Mouse (Mus musculus): Measurements from ENCODE around the gene Paox. TPM values are rescaled to one million over a fixed set of nuclear protein-coding genes. Genes with fewer than 3 reads are reported as not detected.
"Not testable (repeated sequence)": the region's sequence is repeated elsewhere in the genome, so short reads cannot be mapped to it uniquely, and the experiment has no call there.

Paox gene
- polyA plus RNA-seq, 1 experiment from 2014 or later: 10.0 TPM

- WGBS: 3% methylated on average over 39 of the region's 40 CpGs
- peak; percentile 95 for ATAC-seq (ENCODE audit: low FRiP score)
- Histone ChIP-seq H3K27me3 (no peaks in the 10 kb centered on the region), H3K4me1 (replicated peaks) (peaks cover 15% of the 10 kb centered on the region), H3K36me3 (peaks cover 9% of the 10 kb centered on the region; the same call in 1 of the 2 replicates), H3K9ac (peak overlapping the region; percentile 81), H3K9me3 (no peaks in the 10 kb centered on the region), H3K4me2 (peak overlapping the region; percentile 80), H3K4me3 (peak overlapping the region; percentile 75), H3K27ac (no peak overlapping the region)
Observed at GRCm38 (mm10) chr7:140125278-140126021, 9.9 kb downstream of the Paox start.

DNA sequence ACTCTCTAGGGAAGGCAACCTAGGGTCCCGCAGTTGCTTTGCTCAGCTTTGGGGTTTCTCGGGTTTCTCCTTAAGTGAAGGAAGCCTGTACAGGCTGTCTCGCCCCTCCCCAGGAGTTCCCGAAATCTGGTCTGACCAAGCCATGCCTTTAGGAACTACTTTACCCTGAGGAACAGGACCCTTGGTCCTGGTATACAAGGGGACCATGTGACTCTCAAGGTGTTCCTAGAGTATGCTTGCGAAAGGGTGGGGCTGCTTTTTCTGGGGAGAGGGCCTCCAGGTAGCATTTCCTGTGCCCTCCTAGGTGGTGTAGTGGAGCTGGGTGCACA lies 10.4 kb downstream of the Paox start:
- Histone ChIP-seq H3K4me1 (replicated peaks) (peaks cover 15% of the 10 kb centered on the region), H3K4me2 (peak overlapping the region; percentile 80), H3K4me3 (peak overlapping the region; percentile 75), H3K9ac (peak overlapping the region; percentile 81), H3K9me3 (no peaks in the 10 kb centered on the region), H3K36me3 (peaks cover 10% of the 10 kb centered on the region; the same call in 1 of the 2 replicates), H3K27me3 (no peaks in the 10 kb centered on the region), H3K27ac (no peak overlapping the region)
- WGBS: 14% methylated on average over 5 of the region's 5 CpGs
- peak; percentile 25; the same call in 1 of the 2 replicates for ATAC-seq (ENCODE audit: low FRiP score)

DNA sequence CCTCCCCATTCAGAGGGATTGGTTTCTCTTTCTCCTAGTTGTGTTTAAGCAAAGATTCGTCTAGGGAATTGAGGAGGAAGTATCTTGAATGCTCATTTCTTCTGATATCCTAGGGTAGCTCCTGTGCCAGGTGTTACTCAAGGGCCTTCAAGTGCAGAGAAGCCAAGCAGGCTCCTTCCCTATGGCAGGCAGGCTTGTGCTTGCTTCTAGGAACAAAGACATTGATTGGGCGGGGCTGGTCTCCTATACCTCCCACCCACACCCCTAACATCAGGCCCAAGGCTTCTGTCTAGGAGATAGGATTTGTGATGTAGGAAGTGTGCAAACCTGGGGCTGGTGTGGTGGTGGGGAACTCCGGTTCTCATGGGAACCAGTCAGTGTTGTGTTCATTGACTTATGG lies 11.3 kb downstream of the Paox start:
- H3K9ac ChIP-seq: no peak overlapping the region
- H3K4me2 ChIP-seq: 0 out of 2 replicates have a peak overlapping the region, but pooled peaks have one; percentile 1
- peaks cover 10% of the 10 kb centered on the region; the same call in 1 of the 2 replicates for H3K36me3 ChIP-seq
- peaks cover 15% of the 10 kb centered on the region for H3K4me1 ChIP-seq (replicated peaks)
- ATAC-seq (ENCODE audit: low FRiP score): no peak
- no peak overlapping the region for H3K27ac ChIP-seq
- no peaks in the 10 kb centered on the region for H3K9me3 ChIP-seq
- no peak overlapping the region for H3K4me3 ChIP-seq
- H3K27me3 ChIP-seq: no peaks in the 10 kb centered on the region
- WGBS: 90% methylated on average over 3 of the region's 3 CpGs

DNA sequence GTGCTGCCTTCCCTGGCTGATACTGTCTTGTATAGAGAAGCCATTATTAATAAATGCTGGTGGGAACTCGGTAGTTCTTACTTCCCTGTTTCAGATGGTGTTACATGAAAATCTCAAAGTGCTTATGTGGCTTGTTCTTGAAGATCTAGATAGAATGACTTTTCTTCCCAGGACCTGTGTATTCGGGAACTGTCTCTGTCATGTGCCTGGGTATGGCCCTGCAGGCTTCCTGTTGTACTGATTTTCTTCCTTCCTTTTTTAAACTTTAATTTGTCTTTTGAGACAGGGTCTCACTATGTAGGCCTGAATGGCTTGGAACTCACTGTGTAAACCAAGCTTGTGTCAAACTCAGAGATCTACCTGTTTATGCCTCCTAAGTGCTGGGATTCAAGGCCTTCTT lies 12.3 kb downstream of the Paox start:
- Histone ChIP-seq H3K9ac (no peak overlapping the region), H3K4me2 (no peak overlapping the region), H3K27me3 (no peaks in the 10 kb centered on the region), H3K4me1 (replicated peaks) (peaks cover 15% of the 10 kb centered on the region), H3K36me3 (peaks cover 10% of the 10 kb centered on the region; the same call in 1 of the 2 replicates), H3K27ac (no peak overlapping the region), H3K4me3 (no peak overlapping the region), H3K9me3 (no peaks in the 10 kb centered on the region)
- WGBS: 90% methylated on average over 2 of the region's 2 CpGs
- no peak for ATAC-seq (ENCODE audit: low FRiP score)

DNA sequence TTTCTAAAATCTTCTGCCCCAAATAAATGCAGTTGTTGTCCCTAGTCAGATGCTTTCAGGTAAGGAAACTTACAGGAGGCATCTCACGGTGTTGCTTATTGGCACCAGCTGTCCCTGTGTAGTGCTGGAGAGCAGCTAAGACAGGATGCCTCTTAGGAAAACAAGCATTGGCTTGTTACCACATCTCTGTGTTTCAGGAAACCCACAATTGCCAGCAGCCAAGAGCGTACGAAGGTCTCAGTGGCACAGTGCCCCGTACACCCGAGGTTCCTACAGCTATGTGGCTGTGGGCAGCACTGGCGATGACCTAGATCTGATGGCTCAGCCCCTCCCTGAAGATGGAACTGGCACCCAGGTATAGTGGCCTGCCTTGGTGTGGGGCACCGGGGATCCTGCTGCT lies 16.6 kb downstream of the Paox start:
- not testable (repeated sequence) for ATAC-seq (ENCODE audit: low FRiP score); H3K9me3 ChIP-seq; H3K4me1 ChIP-seq (replicated peaks); H3K4me3 ChIP-seq; H3K27ac ChIP-seq; H3K4me2 ChIP-seq; H3K27me3 ChIP-seq; H3K9ac ChIP-seq
- WGBS: 91% methylated on average over 7 of the region's 7 CpGs
- H3K36me3 ChIP-seq: peaks cover 10% of the 10 kb centered on the region; the same call in 1 of the 2 replicates

DNA sequence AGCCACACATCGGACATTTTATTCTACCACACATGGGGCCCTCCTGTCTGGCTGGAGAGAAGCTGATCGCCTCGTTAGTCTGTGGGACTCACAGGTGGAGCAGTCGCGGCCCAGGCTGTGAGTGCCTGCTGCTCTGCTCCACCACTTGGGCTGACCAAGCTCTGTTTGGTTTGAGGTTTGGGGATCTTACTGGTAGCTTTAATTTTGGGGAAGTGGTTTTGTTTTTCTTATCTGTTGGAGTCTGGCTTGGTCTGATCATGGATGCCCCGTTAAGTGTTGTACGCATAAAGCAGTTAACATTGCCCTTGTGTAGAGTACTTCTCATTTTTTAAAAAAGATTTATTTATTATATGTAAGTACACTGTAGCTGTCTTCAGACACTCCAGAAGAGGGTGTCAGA lies 18.4 kb downstream of the Paox start:
- H3K9me3 ChIP-seq; H3K27me3 ChIP-seq; H3K4me3 ChIP-seq; ATAC-seq (ENCODE audit: low FRiP score); H3K9ac ChIP-seq; H3K27ac ChIP-seq; H3K4me1 ChIP-seq (replicated peaks); H3K4me2 ChIP-seq: not testable (repeated sequence)
- peaks cover 10% of the 10 kb centered on the region; the same call in 1 of the 2 replicates for H3K36me3 ChIP-seq
- 94% methylated on average over 7 of the region's 7 CpGs for WGBS

DNA sequence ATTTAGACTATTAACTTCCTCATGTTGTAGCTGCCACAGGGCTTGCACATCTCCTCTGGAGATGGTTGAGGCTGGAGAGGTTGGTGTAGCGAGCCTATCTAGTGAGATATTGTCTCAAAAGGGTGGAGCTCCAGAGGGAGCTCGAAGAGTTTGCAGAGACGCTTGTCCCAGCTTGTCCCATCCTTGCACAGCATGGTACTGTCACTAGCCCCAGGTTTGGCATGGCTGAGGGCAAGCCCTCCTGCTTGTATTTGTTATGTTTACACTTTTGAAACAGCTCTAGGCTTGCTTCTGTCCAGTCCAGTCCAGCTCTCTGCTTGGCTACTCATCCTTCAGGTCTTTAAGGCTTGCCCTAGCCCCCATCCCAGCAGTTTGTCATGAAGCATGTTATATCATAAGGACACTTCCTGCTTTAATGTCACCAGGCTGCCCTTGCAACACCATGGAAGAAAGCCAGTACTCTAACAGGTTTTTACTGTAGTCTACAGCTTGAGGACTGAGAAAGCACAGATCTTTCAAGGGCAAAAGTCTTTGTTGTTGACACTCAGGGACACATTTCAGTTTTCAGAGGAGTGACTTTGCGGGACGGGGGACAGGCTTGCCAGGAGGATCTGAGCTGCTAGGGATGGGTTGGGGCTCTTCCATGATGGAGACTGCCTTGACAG lies 19.6 kb downstream of the Paox start:
- no peak overlapping the region for H3K27ac ChIP-seq
- peaks cover 3% of the 10 kb centered on the region; the same call in 1 of the 2 replicates for H3K36me3 ChIP-seq
- H3K27me3 ChIP-seq: no peaks in the 10 kb centered on the region
- H3K4me3 ChIP-seq: no peak overlapping the region
- no peak overlapping the region for H3K4me2 ChIP-seq
- H3K4me1 ChIP-seq (replicated peaks): peaks cover 10% of the 10 kb centered on the region
- H3K9me3 ChIP-seq: no peaks in the 10 kb centered on the region
- WGBS: 94% methylated on average over 5 of the region's 5 CpGs
- ATAC-seq (ENCODE audit: low FRiP score): no peak
- H3K9ac ChIP-seq: no peak overlapping the region

DNA sequence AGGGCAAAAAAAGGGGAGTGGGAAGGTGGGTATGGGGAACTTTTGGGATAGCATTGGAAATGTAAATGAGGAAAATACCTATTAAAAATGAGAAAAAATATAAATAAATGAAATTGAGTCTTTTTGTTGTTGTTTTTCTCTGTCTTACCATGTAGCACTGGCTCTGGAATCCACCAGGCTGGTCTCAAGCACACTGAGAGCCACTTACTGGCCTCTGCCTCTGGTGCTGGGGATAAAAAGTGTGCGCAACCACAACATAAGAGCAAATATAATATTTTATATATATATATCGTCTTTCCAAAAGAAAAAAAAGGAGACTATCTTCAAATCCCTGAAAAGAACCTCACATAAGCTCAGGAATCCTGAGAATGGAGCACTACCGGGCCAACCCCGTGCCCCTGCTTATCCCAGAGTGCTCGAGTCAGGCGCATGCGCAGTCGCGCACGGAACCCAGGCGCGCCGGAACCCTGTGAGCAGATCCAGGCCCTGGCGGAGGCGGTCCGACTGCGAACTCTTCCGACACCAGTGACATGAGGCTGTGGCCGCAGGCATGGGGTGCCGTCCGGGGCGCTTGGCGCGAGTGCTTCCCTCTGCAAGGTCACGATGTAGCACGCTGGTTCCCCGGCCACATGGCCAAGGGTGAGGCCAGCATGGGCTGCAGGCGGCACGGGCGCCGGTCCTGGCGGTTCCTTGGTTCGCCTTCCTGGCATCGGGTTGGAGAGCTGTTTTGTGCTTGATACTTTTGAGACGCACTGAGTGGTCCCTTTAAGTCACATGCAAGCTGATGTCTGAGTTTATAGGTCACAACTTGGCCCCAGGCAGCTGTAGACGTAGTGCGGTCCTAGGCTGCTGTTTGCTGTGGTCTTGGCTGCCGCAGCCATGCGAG lies 21.8 kb downstream of the Paox start, which contains the start of gene Mtg1:
Mtg1 (plus strand) TSS at position 430 of the 886 bp plus-strand sequence.
- Histone ChIP-seq H3K4me2 (peak within 1 kb of the TSS; percentile 79), H3K4me1 (replicated peaks) (peaks cover 10% of the 10 kb centered on the region), H3K27me3 (no peaks in the 10 kb centered on the region), H3K27ac (peak within 1 kb of the TSS; percentile 88), H3K9me3 (no peaks in the 10 kb centered on the region), H3K4me3 (peak within 1 kb of the TSS; percentile 78), H3K36me3 (no peaks in the 10 kb centered on the region; the same call in 1 of the 2 replicates), H3K9ac (peak within 1 kb of the TSS; percentile 87)
- 1% methylated on average over 39 of the region's 39 CpGs for WGBS
- peak; percentile 98 for ATAC-seq (ENCODE audit: low FRiP score)

- H3K4me2 ChIP-seq: peak overlapping the region; percentile 79
- H3K27ac ChIP-seq: peak overlapping the region; percentile 88
- no peaks in the 10 kb centered on the region for H3K27me3 ChIP-seq
- ATAC-seq (ENCODE audit: low FRiP score): no peak
- peak overlapping the region; percentile 78 for H3K4me3 ChIP-seq
- no peaks in the 10 kb centered on the region; the same call in 1 of the 2 replicates for H3K36me3 ChIP-seq
- 1% methylated on average over 8 of the region's 8 CpGs for WGBS
- peak overlapping the region; percentile 87 for H3K9ac ChIP-seq
- H3K4me1 ChIP-seq (replicated peaks): peaks cover 10% of the 10 kb centered on the region
- H3K9me3 ChIP-seq: no peaks in the 10 kb centered on the region
Observed at GRCm38 (mm10) chr7:140138021-140138310, 22.4 kb downstream of the Paox start.

GRCm38 (mm10) chr7:140141350-140141749 lies 25.8 kb downstream of the Paox start:
- Histone ChIP-seq H3K4me2 (no peak overlapping the region), H3K4me3 (no peak overlapping the region), H3K36me3 (peaks cover 10% of the 10 kb centered on the region), H3K9me3 (no peaks in the 10 kb centered on the region), H3K27ac (no peak overlapping the region), H3K9ac (no peak overlapping the region), H3K4me1 (replicated peaks) (peaks cover 10% of the 10 kb centered on the region), H3K27me3 (no peaks in the 10 kb centered on the region)
- ATAC-seq (ENCODE audit: low FRiP score): no peak
- WGBS: 7% methylated on average over 14 of the region's 14 CpGs

DNA sequence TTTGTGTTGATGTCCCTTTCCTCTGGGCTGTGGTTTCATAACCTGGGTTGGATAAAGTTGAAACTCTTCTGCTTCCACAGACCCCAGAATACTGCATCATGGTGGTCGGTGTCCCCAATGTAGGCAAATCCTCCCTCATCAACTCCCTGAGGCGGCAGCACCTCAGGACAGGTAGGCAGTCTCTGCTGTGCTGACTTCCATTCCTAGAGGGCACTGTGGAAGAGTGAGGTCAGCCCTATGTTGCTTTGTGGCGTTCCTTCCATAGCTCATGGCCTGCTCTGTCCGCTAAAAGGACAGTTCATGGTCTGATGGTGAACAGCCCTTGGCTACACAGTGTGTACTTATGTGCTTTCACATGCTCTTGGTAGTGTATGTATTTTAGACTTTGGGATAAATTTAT lies 29.0 kb downstream of the Paox start:
- Histone ChIP-seq H3K36me3 (peaks cover 17% of the 10 kb centered on the region), H3K9me3 (no peaks in the 10 kb centered on the region), H3K4me2 (no peak overlapping the region), H3K9ac (no peak overlapping the region), H3K4me3 (no peak overlapping the region), H3K27ac (no peak overlapping the region), H3K27me3 (no peaks in the 10 kb centered on the region), H3K4me1 (replicated peaks) (no peaks in the 10 kb centered on the region)
- 88% methylated on average over 4 of the region's 4 CpGs for WGBS
- ATAC-seq (ENCODE audit: low FRiP score): no peak

DNA sequence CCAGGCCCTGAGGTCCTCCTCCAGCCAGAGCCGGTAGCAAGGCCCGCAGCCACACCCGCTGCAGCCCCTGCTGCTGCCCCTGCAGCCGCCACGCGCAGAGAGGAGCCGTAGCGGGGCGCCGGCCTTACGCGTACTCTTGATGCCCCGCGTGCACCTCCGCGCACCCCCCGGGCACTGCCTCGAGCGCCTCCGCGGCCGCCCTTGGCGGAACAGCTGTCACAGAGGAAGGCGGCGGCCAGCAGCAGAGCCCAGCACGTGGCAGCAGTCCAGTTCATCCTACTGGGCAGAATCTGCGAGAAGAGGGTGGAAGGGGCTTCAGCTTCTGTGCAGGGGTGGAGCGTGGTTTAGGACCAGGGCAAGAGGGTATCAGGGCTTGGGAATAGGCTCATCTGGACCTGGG lies 37.8 kb downstream of the Paox start:
- no peaks in the 10 kb centered on the region for H3K9me3 ChIP-seq
- H3K27ac ChIP-seq: 0 out of 2 replicates have a peak overlapping the region, but pooled peaks have one; percentile 83
- peak overlapping the region; percentile 48 for H3K4me3 ChIP-seq
- 5% methylated on average over 28 of the region's 28 CpGs for WGBS
- H3K4me2 ChIP-seq: peak overlapping the region; percentile 69
- peaks cover 28% of the 10 kb centered on the region for H3K4me1 ChIP-seq (replicated peaks)
- peak overlapping the region; percentile 79 for H3K9ac ChIP-seq
- H3K27me3 ChIP-seq: peaks cover 25% of the 10 kb centered on the region; the same call in 1 of the 2 replicates
- H3K36me3 ChIP-seq: 0 out of 2 replicates have a peak, but pooled peaks cover 9% of the 10 kb centered on the region
- peak; percentile 44 for ATAC-seq (ENCODE audit: low FRiP score)

Measured in hindbrain, embryonic 13.5 days (tissue).